Mouse (Mus musculus): ENCODE results near the gene Tspan32. TPM values are rescaled to one million over a fixed set of nuclear protein-coding genes. Genes with fewer than 3 reads are reported as not detected.

Gene Tspan32
- polyA plus RNA-seq, 1 experiment from 2014 or later: 6.0 TPM

GRCm38 (mm10) chr7:143023499-143023898 lies 18.7 kb downstream of the Tspan32 start:
- ATAC-seq (ENCODE audit: insufficient read depth, low FRiP score): no peak
- Histone ChIP-seq H3K9ac (ENCODE audit: low read length) (no peak overlapping the region), H3K27ac (ENCODE audit: low read length) (no peak overlapping the region), H3K36me3 (ENCODE audit: control insufficient read depth, insufficient read depth, low read length) (no peaks in the 10 kb centered on the region), H3K4me1 (ENCODE audit: control insufficient read depth, insufficient read depth, low read length) (0 out of 2 replicates have a peak, but pooled peaks cover 11% of the 10 kb centered on the region), H3K9me3 (replicated peaks; ENCODE audit: control insufficient read depth, low read length) (no peaks in the 10 kb centered on the region), H3K27me3 (ENCODE audit: control insufficient read depth, insufficient read depth, low read length) (no peaks in the 10 kb centered on the region), H3K4me3 (replicated peaks; ENCODE audit: low read length) (no peak overlapping the region), H3K4me2 (ENCODE audit: low read depth, low read length) (no peak overlapping the region)
- WGBS: 82% methylated on average over 2 of the region's 2 CpGs

DNA sequence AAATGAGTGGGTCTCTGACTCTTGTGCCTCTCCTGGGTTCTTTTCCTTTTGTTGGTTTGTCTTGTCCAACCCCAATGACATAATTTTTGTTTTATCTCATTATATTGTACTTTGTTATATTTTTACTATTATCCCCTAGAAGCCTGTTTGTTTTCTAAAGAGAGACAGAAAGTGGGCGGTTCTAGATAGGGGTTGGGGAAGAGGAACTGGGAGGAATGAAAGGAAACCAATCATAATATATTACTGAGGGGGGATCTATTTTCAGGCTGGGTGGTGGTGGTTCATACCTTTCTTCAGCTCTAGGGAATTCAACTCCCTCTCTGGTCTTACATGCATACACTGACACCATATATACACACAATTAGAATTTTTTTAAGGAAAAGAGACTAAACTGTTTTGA lies 19.4 kb downstream of the Tspan32 start:
- no peak overlapping the region for H3K27ac ChIP-seq (ENCODE audit: low read length)
- ATAC-seq (ENCODE audit: insufficient read depth, low FRiP score): no peak
- H3K9me3 ChIP-seq (replicated peaks; ENCODE audit: control insufficient read depth, low read length): no peaks in the 10 kb centered on the region
- H3K27me3 ChIP-seq (ENCODE audit: control insufficient read depth, insufficient read depth, low read length): no peaks in the 10 kb centered on the region
- no peak overlapping the region for H3K4me3 ChIP-seq (replicated peaks; ENCODE audit: low read length)
- 0 out of 2 replicates have a peak, but pooled peaks cover 11% of the 10 kb centered on the region for H3K4me1 ChIP-seq (ENCODE audit: control insufficient read depth, insufficient read depth, low read length)
- 84% methylated on average over 1 of the region's 1 CpGs for WGBS
- no peaks in the 10 kb centered on the region for H3K36me3 ChIP-seq (ENCODE audit: control insufficient read depth, insufficient read depth, low read length)
- no peak overlapping the region for H3K9ac ChIP-seq (ENCODE audit: low read length)
- no peak overlapping the region for H3K4me2 ChIP-seq (ENCODE audit: low read depth, low read length)

DNA sequence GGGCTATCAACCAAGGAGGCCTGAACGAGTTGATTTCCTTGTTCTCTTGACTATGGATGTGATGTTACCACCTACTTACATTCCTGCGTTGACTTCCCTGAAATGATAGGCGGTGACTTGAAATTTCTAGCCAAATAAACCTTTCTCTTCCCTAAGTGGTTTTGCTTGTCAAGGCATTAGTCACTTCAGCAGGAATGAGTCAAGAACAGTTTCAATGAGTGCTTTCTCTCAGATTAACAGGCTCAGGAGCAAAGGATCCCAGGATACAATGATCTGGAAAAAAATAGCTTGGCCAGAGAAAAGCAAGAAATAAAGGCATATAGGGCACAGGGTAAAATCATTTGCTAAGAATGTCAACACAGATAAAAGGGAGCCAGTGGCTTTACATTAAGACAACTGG lies 20.6 kb downstream of the Tspan32 start:
- no peak for ATAC-seq (ENCODE audit: insufficient read depth, low FRiP score)
- Histone ChIP-seq H3K9ac (ENCODE audit: low read length) (no peak overlapping the region), H3K4me3 (replicated peaks; ENCODE audit: low read length) (no peak overlapping the region), H3K9me3 (replicated peaks; ENCODE audit: control insufficient read depth, low read length) (no peaks in the 10 kb centered on the region), H3K27ac (ENCODE audit: low read length) (no peak overlapping the region), H3K36me3 (ENCODE audit: control insufficient read depth, insufficient read depth, low read length) (no peaks in the 10 kb centered on the region), H3K4me1 (ENCODE audit: control insufficient read depth, insufficient read depth, low read length) (0 out of 2 replicates have a peak, but pooled peaks cover 11% of the 10 kb centered on the region), H3K27me3 (ENCODE audit: control insufficient read depth, insufficient read depth, low read length) (no peaks in the 10 kb centered on the region), H3K4me2 (ENCODE audit: low read depth, low read length) (no peak overlapping the region)
- 85% methylated on average over 3 of the region's 3 CpGs for WGBS

GRCm38 (mm10) chr7:143027196-143027595 lies 22.4 kb downstream of the Tspan32 start:
- WGBS: 73% methylated on average over 4 of the region's 4 CpGs
- ATAC-seq (ENCODE audit: insufficient read depth, low FRiP score): no peak
- Histone ChIP-seq H3K9me3 (replicated peaks; ENCODE audit: control insufficient read depth, low read length) (no peaks in the 10 kb centered on the region), H3K27ac (ENCODE audit: low read length) (peak overlapping the region; percentile 50; the same call in 1 of the 2 replicates), H3K9ac (ENCODE audit: low read length) (no peak overlapping the region), H3K4me1 (ENCODE audit: control insufficient read depth, insufficient read depth, low read length) (0 out of 2 replicates have a peak, but pooled peaks cover 7% of the 10 kb centered on the region), H3K36me3 (ENCODE audit: control insufficient read depth, insufficient read depth, low read length) (no peaks in the 10 kb centered on the region), H3K27me3 (ENCODE audit: control insufficient read depth, insufficient read depth, low read length) (no peaks in the 10 kb centered on the region), H3K4me3 (replicated peaks; ENCODE audit: low read length) (no peak overlapping the region), H3K4me2 (ENCODE audit: low read depth, low read length) (no peak overlapping the region)

DNA sequence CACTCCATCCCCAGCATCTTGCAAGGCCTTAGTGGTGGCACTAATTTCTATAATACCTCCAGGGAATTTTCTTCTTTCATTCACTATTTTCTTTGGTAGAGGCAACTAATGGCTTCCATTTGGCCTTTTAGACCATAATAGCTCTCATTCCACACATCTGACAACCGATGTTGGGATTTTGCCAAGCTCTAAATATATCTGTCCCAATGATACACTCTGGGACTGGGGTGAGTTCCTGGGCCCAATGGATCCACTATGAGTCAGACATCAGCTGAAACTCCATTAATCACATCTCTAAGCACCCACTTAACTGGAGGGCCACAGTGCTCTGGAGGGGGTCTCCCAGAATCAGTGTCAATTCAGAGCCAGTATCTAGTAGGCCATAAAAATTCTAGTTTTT lies 27.0 kb downstream of the Tspan32 start:
- H3K9me3 ChIP-seq (replicated peaks; ENCODE audit: control insufficient read depth, low read length): no peaks in the 10 kb centered on the region
- no peak overlapping the region for H3K9ac ChIP-seq (ENCODE audit: low read length)
- H3K4me3 ChIP-seq (replicated peaks; ENCODE audit: low read length): no peak overlapping the region
- H3K4me1 ChIP-seq (ENCODE audit: control insufficient read depth, insufficient read depth, low read length): 0 out of 2 replicates have a peak, but pooled peaks cover 7% of the 10 kb centered on the region
- H3K27me3 ChIP-seq (ENCODE audit: control insufficient read depth, insufficient read depth, low read length): no peaks in the 10 kb centered on the region
- H3K36me3 ChIP-seq (ENCODE audit: control insufficient read depth, insufficient read depth, low read length): no peaks in the 10 kb centered on the region
- WGBS: 39% methylated on average over 1 of the region's 1 CpGs
- no peak overlapping the region for H3K27ac ChIP-seq (ENCODE audit: low read length)
- H3K4me2 ChIP-seq (ENCODE audit: low read depth, low read length): no peak overlapping the region
- ATAC-seq (ENCODE audit: insufficient read depth, low FRiP score): no peak

DNA sequence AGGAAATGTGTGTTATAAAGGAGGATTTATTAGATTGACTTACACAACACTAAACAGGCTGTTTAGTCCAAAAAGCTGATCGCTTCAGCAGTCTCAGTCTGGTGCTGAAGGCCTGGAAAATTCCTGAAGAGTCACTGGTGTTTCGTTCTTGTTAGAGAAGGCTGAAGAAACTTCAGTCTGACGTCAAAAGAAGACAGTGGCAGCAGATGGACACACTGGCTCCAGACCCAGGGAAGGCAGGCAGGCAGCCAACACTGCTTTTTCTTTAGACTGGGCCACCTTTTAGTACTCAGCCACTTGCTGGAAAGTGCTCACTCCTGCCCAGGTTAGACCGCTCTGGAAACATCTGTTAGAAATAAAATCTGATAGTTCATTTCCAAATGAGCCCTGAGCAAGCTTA lies 28.7 kb downstream of the Tspan32 start:
- Histone ChIP-seq H3K4me2 (ENCODE audit: low read depth, low read length) (no peak overlapping the region), H3K9me3 (replicated peaks; ENCODE audit: control insufficient read depth, low read length) (no peaks in the 10 kb centered on the region), H3K4me1 (ENCODE audit: control insufficient read depth, insufficient read depth, low read length) (no peaks in the 10 kb centered on the region), H3K27me3 (ENCODE audit: control insufficient read depth, insufficient read depth, low read length) (no peaks in the 10 kb centered on the region), H3K27ac (ENCODE audit: low read length) (no peak overlapping the region), H3K36me3 (ENCODE audit: control insufficient read depth, insufficient read depth, low read length) (no peaks in the 10 kb centered on the region), H3K9ac (ENCODE audit: low read length) (no peak overlapping the region), H3K4me3 (replicated peaks; ENCODE audit: low read length) (no peak overlapping the region)
- 80% methylated on average over 4 of the region's 4 CpGs for WGBS
- ATAC-seq (ENCODE audit: insufficient read depth, low FRiP score): no peak

- no peaks in the 10 kb centered on the region for H3K4me1 ChIP-seq (ENCODE audit: control insufficient read depth, insufficient read depth, low read length)
- H3K27me3 ChIP-seq (ENCODE audit: control insufficient read depth, insufficient read depth, low read length): no peaks in the 10 kb centered on the region
- H3K9ac ChIP-seq (ENCODE audit: low read length): no peak overlapping the region
- no peaks in the 10 kb centered on the region for H3K36me3 ChIP-seq (ENCODE audit: control insufficient read depth, insufficient read depth, low read length)
- no peak overlapping the region for H3K4me3 ChIP-seq (replicated peaks; ENCODE audit: low read length)
- no peaks in the 10 kb centered on the region for H3K9me3 ChIP-seq (replicated peaks; ENCODE audit: control insufficient read depth, low read length)
- no peak overlapping the region for H3K4me2 ChIP-seq (ENCODE audit: low read depth, low read length)
- 85% methylated on average over 2 of the region's 2 CpGs for WGBS
- H3K27ac ChIP-seq (ENCODE audit: low read length): no peak overlapping the region
- no peak for ATAC-seq (ENCODE audit: insufficient read depth, low FRiP score)
Observed at GRCm38 (mm10) chr7:143034112-143034511, 29.3 kb downstream of the Tspan32 start.

- no peak overlapping the region for H3K27ac ChIP-seq (ENCODE audit: low read length)
- WGBS: 86% methylated on average over 8 of the region's 8 CpGs
Observed at GRCm38 (mm10) chr7:143034519-143035450, 29.9 kb downstream of the Tspan32 start.

GRCm38 (mm10) chr7:143036787-143037186 lies 31.9 kb downstream of the Tspan32 start:
- Histone ChIP-seq H3K27me3 (ENCODE audit: control insufficient read depth, insufficient read depth, low read length) (no peaks in the 10 kb centered on the region), H3K9ac (ENCODE audit: low read length) (no peak overlapping the region), H3K4me3 (replicated peaks; ENCODE audit: low read length) (no peak overlapping the region), H3K4me1 (ENCODE audit: control insufficient read depth, insufficient read depth, low read length) (peaks cover 7% of the 10 kb centered on the region; the same call in 1 of the 2 replicates), H3K27ac (ENCODE audit: low read length) (no peak overlapping the region), H3K36me3 (ENCODE audit: control insufficient read depth, insufficient read depth, low read length) (no peaks in the 10 kb centered on the region), H3K9me3 (replicated peaks; ENCODE audit: control insufficient read depth, low read length) (no peaks in the 10 kb centered on the region), H3K4me2 (ENCODE audit: low read depth, low read length) (no peak overlapping the region)
- ATAC-seq (ENCODE audit: insufficient read depth, low FRiP score): no peak
- WGBS: 72% methylated on average over 3 of the region's 3 CpGs

More at GRCm38 (mm10) chr7:143034519-143035450, 29.9 kb downstream of the Tspan32 start:
- no peak overlapping the region for H3K4me3 ChIP-seq (replicated peaks; ENCODE audit: low read length)
- H3K9me3 ChIP-seq (replicated peaks; ENCODE audit: control insufficient read depth, low read length): no peaks in the 10 kb centered on the region
- no peaks in the 10 kb centered on the region for H3K4me1 ChIP-seq (ENCODE audit: control insufficient read depth, insufficient read depth, low read length)
- H3K9ac ChIP-seq (ENCODE audit: low read length): no peak overlapping the region
- no peaks in the 10 kb centered on the region for H3K36me3 ChIP-seq (ENCODE audit: control insufficient read depth, insufficient read depth, low read length)
- H3K27me3 ChIP-seq (ENCODE audit: control insufficient read depth, insufficient read depth, low read length): no peaks in the 10 kb centered on the region
- H3K4me2 ChIP-seq (ENCODE audit: low read depth, low read length): no peak overlapping the region
- ATAC-seq (ENCODE audit: insufficient read depth, low FRiP score): no peak
